Mouse (Mus musculus) embryonic fibroblast, embryonic 13.5 days (primary cell): ENCODE results near the gene Antxr2.

Experiments
- CTCF ChIP-seq: IDR thresholded peaks from 2 replicates; pipeline ENCODE4 v1.5.1; 2011; ENCODE audit warnings: mild to moderate bottlenecking, control low read depth, low read length, moderate library complexity, borderline replicate concordance; ENCODE audit not compliant: insufficient read depth
- POLR2A ChIP-seq: IDR thresholded peaks from 2 replicates; pipeline ENCODE4 v1.6.1; 2011; ENCODE audit warnings: low read depth, mild to moderate bottlenecking, control low read depth, low read length, moderate library complexity

DNA sequence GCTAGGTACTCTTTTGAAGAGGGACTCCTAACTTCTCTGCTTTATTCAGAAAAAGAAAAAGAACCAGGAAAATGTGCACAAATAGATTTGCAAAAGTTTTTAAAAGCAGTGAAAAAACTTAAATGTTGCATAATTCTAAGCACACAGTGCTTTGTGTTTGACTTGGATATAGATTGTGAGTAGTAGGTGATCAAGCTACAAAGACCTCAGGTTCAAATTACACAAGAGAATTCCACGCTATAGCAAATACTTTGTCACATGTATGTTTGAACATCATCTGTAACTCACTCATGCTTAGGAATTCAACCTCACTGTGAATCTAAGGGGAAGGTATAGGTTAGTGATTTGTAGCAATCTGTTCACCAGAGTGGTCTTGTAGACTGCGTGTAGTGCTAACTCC is 153.9 kb downstream of the Antxr2 start:
- TF ChIP-seq CTCF (no peak), POLR2A (no peak)
